Mouse (Mus musculus): ENCODE results near the gene Tspan18. TPM values are rescaled to one million over a fixed set of nuclear protein-coding genes. Genes with fewer than 3 reads are reported as not detected.

Gene Tspan18
- polyA plus RNA-seq, 1 experiment = 14.1 TPM

- WGBS = 83% methylated on average over 13 of the region's 13 CpGs
- H3K36me3 ChIP-seq (ENCODE audit: control insufficient read depth, insufficient read depth, low read length) = no peaks in the 10 kb centered on the region
- H3K27ac ChIP-seq (ENCODE audit: insufficient read depth, low read depth, low read length) = no peak overlapping the region
- H3K27me3 ChIP-seq (ENCODE audit: control insufficient read depth, insufficient read depth, low read length) = no peaks in the 10 kb centered on the region
- no peaks in the 10 kb centered on the region for H3K4me1 ChIP-seq (ENCODE audit: control insufficient read depth, insufficient read depth, insufficient read length, low read length)
- TF ChIP-seq CTCF (IDR thresholded peaks at IDR 0.05; ENCODE audit: extremely low read depth, insufficient read length, insufficient replicate concordance, low read depth, low read length) (no peak), POLR2A (IDR thresholded peaks at IDR 0.05; ENCODE audit: low read depth, low read length) (no peak)
- no peak overlapping the region for H3K4me3 ChIP-seq (ENCODE audit: low read depth, low read length)
These were observed 42.9 kb downstream of the Tspan18 start for GRCm38 (mm10) chr2:93291186-93291926.

GRCm38 (mm10) chr2:93290345-93291118, 43.8 kb downstream of the Tspan18 start:
- no peak overlapping the region for H3K27ac ChIP-seq (ENCODE audit: insufficient read depth, low read depth, low read length)
- no peaks in the 10 kb centered on the region for H3K27me3 ChIP-seq (ENCODE audit: control insufficient read depth, insufficient read depth, low read length)
- no peak for TF ChIP-seq CTCF (IDR thresholded peaks at IDR 0.05; ENCODE audit: extremely low read depth, insufficient read length, insufficient replicate concordance, low read depth, low read length)
- TF ChIP-seq POLR2A (IDR thresholded peaks at IDR 0.05; ENCODE audit: low read depth, low read length) = no peak
- WGBS = 55% methylated on average over 7 of the region's 7 CpGs
- H3K36me3 ChIP-seq (ENCODE audit: control insufficient read depth, insufficient read depth, low read length) = no peaks in the 10 kb centered on the region
- H3K4me1 ChIP-seq (ENCODE audit: control insufficient read depth, insufficient read depth, insufficient read length, low read length) = no peaks in the 10 kb centered on the region
- no peak overlapping the region for H3K4me3 ChIP-seq (ENCODE audit: low read depth, low read length)

GRCm38 (mm10) chr2:93289161-93289560, 45.1 kb downstream of the Tspan18 start:
- H3K27ac ChIP-seq (ENCODE audit: insufficient read depth, low read depth, low read length) = no peak overlapping the region
- no peaks in the 10 kb centered on the region for H3K36me3 ChIP-seq (ENCODE audit: control insufficient read depth, insufficient read depth, low read length)
- H3K4me3 ChIP-seq (ENCODE audit: low read depth, low read length) = no peak overlapping the region
- TF ChIP-seq CTCF (IDR thresholded peaks at IDR 0.05; ENCODE audit: extremely low read depth, insufficient read length, insufficient replicate concordance, low read depth, low read length) = no peak
- TF ChIP-seq POLR2A (IDR thresholded peaks at IDR 0.05; ENCODE audit: low read depth, low read length) = no peak
- H3K4me1 ChIP-seq (ENCODE audit: control insufficient read depth, insufficient read depth, insufficient read length, low read length) = no peaks in the 10 kb centered on the region
- 76% methylated on average over 10 of the region's 10 CpGs for WGBS
- no peaks in the 10 kb centered on the region for H3K27me3 ChIP-seq (ENCODE audit: control insufficient read depth, insufficient read depth, low read length)

GRCm38 (mm10) chr2:93287348-93287747, 47.0 kb downstream of the Tspan18 start:
- H3K36me3 ChIP-seq (ENCODE audit: control insufficient read depth, insufficient read depth, low read length) = no peaks in the 10 kb centered on the region
- TF ChIP-seq POLR2A (IDR thresholded peaks at IDR 0.05; ENCODE audit: low read depth, low read length) (no peak), CTCF (IDR thresholded peaks at IDR 0.05; ENCODE audit: extremely low read depth, insufficient read length, insufficient replicate concordance, low read depth, low read length) (no peak)
- no peak overlapping the region for H3K4me3 ChIP-seq (ENCODE audit: low read depth, low read length)
- H3K27ac ChIP-seq (ENCODE audit: insufficient read depth, low read depth, low read length) = no peak overlapping the region
- 53% methylated on average over 4 of the region's 4 CpGs for WGBS
- H3K27me3 ChIP-seq (ENCODE audit: control insufficient read depth, insufficient read depth, low read length) = no peaks in the 10 kb centered on the region
- H3K4me1 ChIP-seq (ENCODE audit: control insufficient read depth, insufficient read depth, insufficient read length, low read length) = no peaks in the 10 kb centered on the region

- no peaks in the 10 kb centered on the region for H3K4me1 ChIP-seq (ENCODE audit: control insufficient read depth, insufficient read depth, insufficient read length, low read length)
- WGBS = 64% methylated on average over 4 of the region's 4 CpGs
These were observed 47.6 kb downstream of the Tspan18 start for GRCm38 (mm10) chr2:93286742-93287141.

GRCm38 (mm10) chr2:93286321-93286720, 48.0 kb downstream of the Tspan18 start:
- Histone ChIP-seq H3K27ac (ENCODE audit: insufficient read depth, low read depth, low read length) (no peak overlapping the region), H3K36me3 (ENCODE audit: control insufficient read depth, insufficient read depth, low read length) (no peaks in the 10 kb centered on the region), H3K4me3 (ENCODE audit: low read depth, low read length) (no peak overlapping the region), H3K4me1 (ENCODE audit: control insufficient read depth, insufficient read depth, insufficient read length, low read length) (no peaks in the 10 kb centered on the region), H3K27me3 (ENCODE audit: control insufficient read depth, insufficient read depth, low read length) (no peaks in the 10 kb centered on the region)
- TF ChIP-seq CTCF (IDR thresholded peaks at IDR 0.05; ENCODE audit: extremely low read depth, insufficient read length, insufficient replicate concordance, low read depth, low read length) (no peak), POLR2A (IDR thresholded peaks at IDR 0.05; ENCODE audit: low read depth, low read length) (no peak)
- 40% methylated on average over 2 of the region's 2 CpGs for WGBS

More at GRCm38 (mm10) chr2:93286742-93287141, 47.6 kb downstream of the Tspan18 start:
- H3K27me3 ChIP-seq (ENCODE audit: control insufficient read depth, insufficient read depth, low read length) = no peaks in the 10 kb centered on the region
- no peak overlapping the region for H3K27ac ChIP-seq (ENCODE audit: insufficient read depth, low read depth, low read length)
- TF ChIP-seq POLR2A (IDR thresholded peaks at IDR 0.05; ENCODE audit: low read depth, low read length) = no peak
- no peak for TF ChIP-seq CTCF (IDR thresholded peaks at IDR 0.05; ENCODE audit: extremely low read depth, insufficient read length, insufficient replicate concordance, low read depth, low read length)
- H3K4me3 ChIP-seq (ENCODE audit: low read depth, low read length) = no peak overlapping the region
- H3K36me3 ChIP-seq (ENCODE audit: control insufficient read depth, insufficient read depth, low read length) = no peaks in the 10 kb centered on the region

GRCm38 (mm10) chr2:93285842-93286241, 48.5 kb downstream of the Tspan18 start:
- Histone ChIP-seq H3K36me3 (ENCODE audit: control insufficient read depth, insufficient read depth, low read length) (no peaks in the 10 kb centered on the region), H3K27ac (ENCODE audit: insufficient read depth, low read depth, low read length) (no peak overlapping the region), H3K4me1 (ENCODE audit: control insufficient read depth, insufficient read depth, insufficient read length, low read length) (no peaks in the 10 kb centered on the region), H3K4me3 (ENCODE audit: low read depth, low read length) (no peak overlapping the region), H3K27me3 (ENCODE audit: control insufficient read depth, insufficient read depth, low read length) (no peaks in the 10 kb centered on the region)
- 79% methylated on average over 8 of the region's 8 CpGs for WGBS
- TF ChIP-seq CTCF (IDR thresholded peaks at IDR 0.05; ENCODE audit: extremely low read depth, insufficient read length, insufficient replicate concordance, low read depth, low read length) (no peak), POLR2A (IDR thresholded peaks at IDR 0.05; ENCODE audit: low read depth, low read length) (no peak)
